Mouse (Mus musculus): Measurements from ENCODE around the gene Lrcol1. TPM values are rescaled to one million over a fixed set of nuclear protein-coding genes. Genes with fewer than 3 reads are reported as not detected.

Lrcol1 gene
- total RNA-seq (2021): not detected

DNA sequence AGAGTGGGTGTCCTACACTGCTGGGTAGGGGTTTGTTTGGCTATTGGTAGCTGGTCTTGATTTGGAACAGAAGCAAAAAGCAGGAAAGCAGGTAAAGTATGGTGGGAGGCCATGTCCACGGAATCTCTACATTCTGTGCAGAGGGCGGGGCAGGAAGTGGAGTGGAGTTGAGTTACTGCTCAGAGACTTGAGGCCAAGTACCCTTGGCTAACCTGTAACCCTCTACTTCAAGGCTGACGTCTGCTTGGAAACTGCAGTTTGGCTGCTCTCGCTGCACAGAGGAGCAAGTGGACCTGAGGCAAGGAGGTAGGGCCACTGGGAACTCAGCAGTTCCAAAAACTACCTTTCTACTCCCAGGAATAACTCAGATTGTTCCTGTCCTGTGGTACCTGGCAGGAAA, at the start of gene Lrcol1:
Lrcol1 (plus strand) TSS at position 207 of the 400 bp plus-strand sequence.
- intact Hi-C loops (cut with DNase I): no loop called here
- DNase-seq: no peak

DNA sequence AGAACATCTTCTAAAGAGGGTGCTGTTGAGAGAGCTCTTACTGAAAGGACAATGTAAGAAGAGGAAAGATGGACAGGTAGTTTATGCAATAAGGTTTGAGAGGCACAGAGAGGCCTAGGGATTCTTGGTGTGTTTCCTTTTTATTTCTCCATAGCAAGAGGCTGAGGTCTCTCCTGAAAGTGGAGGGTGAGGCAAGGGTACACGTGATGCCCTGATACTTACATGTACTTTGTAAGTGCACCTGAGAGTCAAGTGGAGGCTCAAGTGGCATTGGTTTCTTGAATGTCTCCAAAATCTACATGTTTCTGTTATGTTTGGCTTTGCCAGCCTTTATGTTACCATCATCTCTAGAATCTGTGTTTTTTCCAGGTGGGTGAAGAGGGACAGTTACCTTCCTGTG, 47.9 kb upstream of the Lrcol1 start:
- DNase-seq: no peak

DNA sequence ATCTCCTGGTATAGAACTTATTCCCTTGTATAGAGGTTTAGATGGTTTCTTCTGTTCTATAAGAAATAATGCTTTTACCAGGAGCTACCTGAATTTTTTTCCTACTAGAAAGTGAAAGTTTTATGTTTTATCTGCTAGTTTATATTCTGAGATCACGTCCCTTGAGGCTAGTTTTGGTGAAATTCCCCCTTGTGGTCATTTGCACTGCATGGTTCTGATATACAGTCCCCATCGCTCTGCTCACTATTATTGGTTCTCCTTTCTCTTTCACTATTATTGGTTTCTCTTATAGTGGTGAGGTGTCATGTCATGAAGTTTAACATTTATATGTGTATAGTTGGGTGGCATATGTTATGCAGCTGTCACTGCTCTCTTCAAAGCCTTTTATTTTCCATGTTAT, 43.9 kb upstream of the Lrcol1 start:
- intact Hi-C loops (cut with DNase I): no loop called here
- no peak for DNase-seq

More for the DNA sequence above, 47.9 kb upstream of the Lrcol1 start:
- intact Hi-C loops (cut with DNase I): no loop called here

DNA sequence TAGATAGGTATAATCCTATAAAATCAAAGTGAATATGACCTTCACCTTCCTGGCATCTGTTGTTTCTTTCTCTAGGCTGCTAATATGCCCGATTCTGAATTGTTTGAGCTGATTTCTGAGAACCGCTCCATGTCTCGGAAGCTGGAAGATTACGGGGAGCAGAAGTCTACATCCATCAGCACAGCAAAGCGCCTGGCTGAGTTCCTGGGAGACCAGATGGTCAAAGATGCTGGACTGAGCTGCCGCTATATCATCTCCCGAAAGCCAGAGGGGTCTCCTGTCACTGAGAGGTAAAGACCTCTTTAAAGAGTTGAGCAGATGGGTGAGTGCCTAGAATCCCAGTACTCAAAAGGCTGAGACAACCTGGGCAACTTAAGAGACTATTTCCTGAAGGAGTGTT, 35.7 kb upstream of the Lrcol1 start:
- DNase-seq: no peak
- intact Hi-C loops (cut with DNase I): no loop called here

DNA sequence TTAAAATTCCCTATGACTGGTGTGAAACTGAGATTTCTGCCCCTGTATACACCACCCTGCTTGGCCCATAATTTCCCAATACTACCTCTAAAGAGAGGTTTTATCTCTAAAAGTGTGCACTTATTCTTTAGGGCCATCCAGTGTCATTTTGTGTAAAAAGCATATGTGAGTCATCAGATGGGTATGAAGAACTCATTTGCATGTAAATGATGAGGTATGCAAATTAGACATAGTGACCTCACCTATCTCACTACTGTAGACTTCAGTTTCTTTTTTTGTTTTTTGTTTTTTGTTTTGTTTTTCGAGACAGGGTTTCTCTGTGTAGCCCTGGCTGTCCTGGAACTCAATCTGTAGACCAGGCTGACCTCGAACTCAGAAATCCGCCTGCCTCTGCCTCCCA, 31.4 kb upstream of the Lrcol1 start:
- no peak for DNase-seq
- intact Hi-C loops (cut with DNase I): no loop called here

DNA sequence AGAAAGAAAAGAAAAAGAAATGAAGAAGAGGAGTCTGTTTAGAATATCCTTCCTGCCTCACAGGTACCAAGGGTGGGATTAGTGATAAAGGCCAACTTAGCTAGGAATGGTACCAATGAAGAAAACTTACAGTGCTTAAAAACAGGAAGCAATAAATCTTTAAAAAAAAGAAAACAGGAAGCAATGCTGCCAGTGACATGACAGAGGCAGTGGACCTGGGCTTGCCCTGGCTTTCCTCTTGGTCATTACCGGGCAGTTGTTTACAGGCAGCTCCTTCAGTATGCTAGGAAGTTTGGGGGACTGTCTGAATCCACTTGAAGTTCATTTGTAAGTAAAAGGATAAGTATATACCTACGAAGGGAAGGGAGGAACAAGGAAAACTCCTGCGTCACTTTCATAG, 14.0 kb upstream of the Lrcol1 start:
- intact Hi-C loops (cut with DNase I): no loop called here
- no peak for DNase-seq

DNA sequence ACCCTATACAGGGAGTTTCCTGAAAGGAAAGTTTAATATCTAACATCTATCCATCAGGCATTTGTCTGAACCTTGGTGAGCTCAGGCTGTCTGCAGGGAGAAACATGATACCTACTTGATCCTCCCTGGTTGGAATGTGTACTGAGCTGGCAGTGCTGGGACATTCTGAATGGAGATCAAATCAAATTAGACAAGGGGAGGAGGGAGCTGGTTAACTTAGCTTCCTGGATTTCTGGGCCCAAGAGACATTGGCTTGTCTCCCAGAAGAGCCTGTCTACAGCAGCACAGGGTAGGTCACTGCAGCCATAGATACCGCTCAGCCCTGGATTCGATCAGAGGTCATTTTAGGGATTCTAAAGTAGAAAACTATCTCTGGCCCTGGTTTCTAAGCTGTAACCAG, 5.7 kb upstream of the Lrcol1 start:
- intact Hi-C loops (cut with DNase I): no loop called here
- no peak for DNase-seq

DNA sequence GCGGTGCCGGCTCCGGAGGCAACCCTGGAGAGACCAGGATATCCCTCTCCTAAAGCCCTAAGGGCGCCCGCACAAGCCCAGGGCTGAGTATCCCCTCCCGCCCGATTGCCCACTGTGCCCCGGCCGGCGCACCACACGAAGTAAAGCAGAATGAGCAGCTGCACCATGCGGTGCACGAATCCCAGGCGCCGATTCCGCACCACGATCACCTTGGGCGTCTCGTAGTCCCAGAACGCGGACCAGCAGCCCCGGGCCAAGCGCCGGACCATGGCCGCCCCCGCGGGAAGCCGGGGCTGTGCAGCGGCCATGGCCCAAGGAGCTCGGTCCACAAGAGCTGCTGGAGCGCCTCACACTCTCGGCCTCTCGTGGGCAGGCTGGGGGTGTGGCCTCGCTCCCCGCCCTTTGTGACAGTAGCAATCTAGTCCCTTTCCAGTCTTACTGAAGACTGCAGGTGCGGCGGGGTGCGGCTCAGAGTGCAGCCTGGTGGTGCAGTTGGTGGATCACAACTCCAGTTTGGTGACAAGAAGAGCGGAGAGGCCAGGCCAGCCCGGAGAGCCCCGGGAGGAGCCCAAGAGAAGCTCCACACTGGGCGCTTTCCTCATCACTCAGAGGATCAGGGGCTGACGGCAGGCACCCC, 1.8 kb upstream of the Lrcol1 start, which contains the start of gene P2rx2:
P2rx2 (minus strand) TSS at position 565 of the 637 bp plus-strand sequence.
- intact Hi-C loops (cut with DNase I): no loop called here

DNA sequence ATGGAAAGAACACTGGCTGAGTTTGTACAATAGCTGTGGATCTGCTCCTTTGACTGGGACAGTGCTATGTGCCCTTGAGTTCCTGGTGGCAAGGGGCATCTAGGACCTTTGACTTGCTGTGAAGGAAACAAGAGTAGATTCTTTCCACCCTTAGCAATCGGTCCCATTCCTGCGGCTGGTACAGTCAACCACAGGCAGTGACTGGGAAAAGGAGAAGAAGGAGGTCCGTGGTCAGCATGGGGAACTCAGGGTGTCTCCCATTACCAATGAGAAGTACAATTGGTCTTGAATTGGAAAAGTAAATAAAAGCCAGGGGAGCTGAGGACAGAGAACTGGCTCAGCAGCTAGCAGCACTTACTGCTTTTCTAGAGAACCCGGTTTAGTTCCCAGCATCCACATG, 1.0 kb downstream of the Lrcol1 start:
- intact Hi-C loops (cut with DNase I): no loop called here
- DNase-seq: no peak

More for the DNA sequence above, 1.8 kb upstream of the Lrcol1 start, which contains the start of gene P2rx2:
- DNase-seq: peak; percentile 12 to 13

DNA sequence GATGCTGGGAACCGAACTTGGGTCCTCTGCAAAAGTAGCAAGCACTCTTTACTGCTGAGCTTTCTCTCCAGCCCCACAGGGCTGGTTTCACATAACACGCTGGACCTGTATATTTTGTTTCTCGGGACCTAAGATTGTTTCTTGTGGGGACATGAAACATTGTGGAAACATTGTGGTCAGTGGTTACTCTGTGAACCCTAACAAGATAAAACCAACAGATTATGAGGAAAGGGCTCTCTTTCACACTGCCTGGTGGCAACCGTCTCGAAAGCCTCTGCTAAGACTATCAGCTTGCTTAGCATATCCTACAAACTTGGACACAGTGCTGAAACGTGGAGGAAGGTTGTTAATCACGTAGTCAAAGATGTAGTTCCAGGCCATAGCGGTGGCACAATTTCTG, 2.5 kb downstream of the Lrcol1 start:
- DNase-seq: no peak
- intact Hi-C loops (cut with DNase I): no loop called here

DNA sequence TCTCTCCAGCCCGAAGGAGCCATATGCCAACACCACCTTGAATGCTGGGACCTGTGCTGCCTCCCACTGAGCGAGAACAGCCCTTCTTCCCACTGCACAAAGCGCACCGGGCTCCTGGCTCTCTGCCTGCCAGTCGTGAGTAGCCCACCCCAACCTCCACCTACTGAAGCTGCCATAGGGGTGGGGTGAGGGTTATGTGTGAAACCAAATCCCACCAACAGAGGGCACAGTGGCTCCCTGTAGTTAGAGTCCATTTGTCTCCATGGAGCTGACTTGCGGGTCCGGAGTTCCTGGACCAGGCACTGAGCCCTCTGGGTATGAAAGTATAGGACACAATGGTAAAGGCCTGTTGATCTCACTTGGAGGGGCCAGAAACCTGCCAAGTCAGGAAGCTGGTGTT, 10.2 kb downstream of the Lrcol1 start:
- intact Hi-C loops (cut with DNase I): no loop called here
- DNase-seq: no peak

DNA sequence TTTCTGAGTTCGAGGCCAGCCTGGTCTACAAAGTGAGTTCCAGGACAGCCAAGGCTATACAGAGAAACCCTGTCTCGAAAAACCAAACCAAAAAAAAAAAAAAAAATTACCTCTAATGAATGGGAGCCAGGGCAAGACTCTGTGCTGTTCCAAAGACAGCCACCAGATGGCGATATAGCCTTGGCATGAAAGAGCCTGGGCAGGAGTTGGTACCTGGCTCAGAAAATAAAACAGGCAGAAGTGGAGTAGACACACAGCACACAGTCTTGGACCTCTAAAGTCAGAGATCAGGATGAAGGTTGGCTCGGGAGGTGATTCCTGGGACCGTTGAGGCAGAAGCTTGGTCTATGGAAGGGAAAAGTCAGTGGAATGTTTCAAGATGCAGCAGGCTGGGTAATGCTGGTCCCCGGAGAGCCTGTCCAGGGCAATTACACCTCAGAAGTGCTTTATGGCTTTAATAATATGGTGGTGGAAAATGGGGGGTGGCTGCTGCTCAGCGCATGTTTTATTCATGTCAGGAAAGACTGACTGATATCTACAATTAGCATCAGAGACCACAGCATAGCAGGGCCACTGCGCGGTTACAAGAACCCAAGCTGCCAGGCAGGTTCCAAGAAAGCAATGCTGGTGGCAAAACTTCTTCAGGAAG, 13.1 kb downstream of the Lrcol1 start:
- DNase-seq: peak; percentile 77 to 88
- intact Hi-C loops (cut with DNase I): loop anchor here (1.0 kb wide), 2 partner anchors 72 to 279 kb away; no protein-coding TSS in a partner anchor

DNA sequence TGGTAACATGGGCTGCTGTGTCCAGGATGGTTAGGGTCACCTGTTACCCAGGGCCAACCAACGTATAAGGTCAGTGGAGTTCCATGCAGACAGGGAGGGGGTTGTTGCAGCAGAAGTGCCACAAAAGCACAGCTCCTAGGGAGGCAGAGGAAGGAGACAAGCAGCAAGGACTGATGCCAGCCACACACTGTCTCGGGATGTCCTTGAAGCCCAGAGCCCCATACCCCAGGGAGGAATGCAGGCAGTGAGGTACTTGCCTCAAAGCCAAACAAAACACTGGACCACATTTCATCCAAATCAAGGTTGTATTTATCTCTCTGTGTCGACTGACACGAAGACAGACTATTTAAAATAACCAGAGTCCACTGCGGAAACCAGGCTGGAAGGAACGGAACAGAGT, 16.9 kb downstream of the Lrcol1 start:
- DNase-seq: no peak
- intact Hi-C loops (cut with DNase I): no loop called here

DNA sequence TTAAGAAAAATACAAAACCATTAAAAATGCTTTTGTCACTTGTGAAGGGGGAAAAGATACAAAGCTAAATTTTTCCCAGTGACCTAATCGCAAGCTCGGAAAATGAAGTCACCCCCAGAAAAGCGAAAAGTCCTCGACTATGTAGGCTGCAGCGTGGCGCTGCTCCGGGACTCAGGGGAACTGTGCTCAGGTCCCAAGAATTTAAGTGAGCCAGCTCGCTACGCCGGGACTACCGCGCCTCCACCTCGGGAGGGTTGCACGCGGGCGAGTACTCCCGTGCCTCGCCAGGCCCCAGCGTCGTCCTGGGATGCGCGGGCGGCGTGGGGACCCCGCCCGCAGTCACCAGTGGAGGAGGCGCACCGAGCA, 18.3 kb downstream of the Lrcol1 start:
- intact Hi-C loops (cut with DNase I): no loop called here
- no peak for DNase-seq

DNA sequence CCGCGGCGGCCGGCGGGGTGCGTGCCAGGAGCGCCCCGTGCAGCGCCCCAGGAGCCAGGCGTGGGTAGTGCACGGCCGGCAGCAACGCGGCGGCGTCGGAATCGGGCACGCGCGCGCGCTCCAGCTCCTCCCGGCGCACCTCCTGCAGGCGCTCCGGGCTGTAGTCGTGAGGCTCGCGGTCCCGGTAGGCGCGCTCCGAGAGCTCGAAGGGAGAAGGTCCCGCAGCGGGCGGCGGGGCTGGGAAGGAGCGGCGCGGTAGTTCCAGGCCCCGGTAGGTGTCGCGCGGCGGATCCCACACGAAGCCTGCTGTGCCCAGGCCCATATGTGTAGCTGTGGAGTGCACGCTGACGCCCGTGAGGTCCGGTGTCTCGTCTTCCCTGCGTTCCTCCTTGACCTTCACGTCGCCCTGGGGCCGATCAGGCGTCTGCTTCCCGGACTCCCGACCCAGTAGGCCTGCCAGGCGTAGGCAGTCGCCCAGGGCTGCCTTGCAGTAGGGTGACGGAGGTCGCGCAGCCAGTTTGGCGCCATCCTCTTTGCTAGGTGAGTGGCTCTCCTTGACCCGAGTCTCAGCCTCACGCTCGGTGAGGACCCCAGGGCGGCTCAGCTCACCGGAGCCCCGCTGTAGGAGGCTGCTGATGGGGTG, 18.8 kb downstream of the Lrcol1 start:
- intact Hi-C loops (cut with DNase I): no loop called here
- DNase-seq: peak; percentile 73 to 76

DNA sequence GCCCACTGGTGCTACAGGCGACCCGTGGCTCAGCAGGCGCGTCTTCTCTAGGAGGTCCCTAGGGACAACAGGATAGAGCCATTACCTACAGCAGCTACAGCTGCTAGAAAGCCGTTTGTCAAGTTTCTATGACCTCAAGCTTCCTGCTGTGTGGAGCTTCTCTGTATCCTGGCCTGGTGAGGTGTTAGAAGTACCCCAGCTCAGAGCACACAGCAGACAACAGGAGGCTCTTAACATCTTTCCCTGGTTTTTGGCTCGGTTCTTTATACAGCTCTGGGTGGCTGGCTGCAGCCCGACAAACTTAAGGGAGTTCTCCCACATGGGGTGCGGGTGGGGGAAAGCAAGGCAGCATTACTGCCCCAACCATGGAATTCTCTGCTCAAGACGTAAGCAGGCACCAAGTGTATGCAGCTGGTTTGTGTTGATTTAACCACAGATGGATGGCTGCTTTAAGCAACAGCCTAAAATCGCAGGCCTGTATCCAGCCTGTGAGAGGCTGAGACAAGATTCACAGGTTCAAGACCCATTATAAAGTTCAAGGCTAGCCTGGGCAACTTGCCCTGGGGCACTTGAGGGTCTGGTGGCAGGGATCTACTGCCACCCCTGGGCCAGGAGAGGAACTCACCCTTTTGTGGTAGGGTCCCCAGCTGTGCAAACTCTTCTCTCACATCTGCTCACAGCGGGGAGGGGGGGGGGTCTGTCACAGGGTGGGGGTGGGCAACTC, 19.5 kb downstream of the Lrcol1 start:
- no peak for DNase-seq
- intact Hi-C loops (cut with DNase I): no loop called here

DNA sequence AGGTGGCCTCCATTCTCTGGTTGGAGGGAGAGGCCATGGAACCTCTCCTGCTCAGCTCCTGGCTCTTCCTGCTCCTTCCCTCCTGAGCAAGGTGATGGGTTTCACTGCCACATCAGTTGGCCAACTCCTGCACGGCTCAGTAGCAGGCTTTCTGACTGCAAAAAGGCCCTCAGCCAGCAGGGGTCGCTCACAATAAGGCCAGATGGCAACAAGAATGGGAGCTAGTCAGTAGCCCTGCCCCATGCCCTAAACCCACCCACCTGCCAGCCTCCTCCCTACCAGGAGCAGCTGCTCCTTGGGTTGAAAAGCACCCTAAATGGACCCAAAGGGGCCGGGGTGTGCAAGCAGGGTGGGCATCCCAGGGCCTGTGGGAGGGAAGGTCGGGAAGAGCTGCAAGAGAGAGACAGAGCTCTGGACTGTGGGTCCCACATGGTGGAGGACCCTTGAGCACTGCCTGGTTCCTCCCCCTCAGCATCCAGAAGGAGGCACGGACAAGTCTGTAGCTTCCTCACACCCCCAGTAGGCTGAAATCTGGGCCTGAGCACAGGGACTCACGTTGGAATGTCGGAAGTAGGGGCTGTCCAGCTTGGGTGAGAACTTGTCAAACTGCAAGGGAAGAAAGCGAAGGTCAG, 32.4 kb downstream of the Lrcol1 start:
- intact Hi-C loops (cut with DNase I): loop anchor here (2.0 to 5.0 kb wide), 2 partner anchors 52 to 260 kb away; no protein-coding TSS in a partner anchor

DNA sequence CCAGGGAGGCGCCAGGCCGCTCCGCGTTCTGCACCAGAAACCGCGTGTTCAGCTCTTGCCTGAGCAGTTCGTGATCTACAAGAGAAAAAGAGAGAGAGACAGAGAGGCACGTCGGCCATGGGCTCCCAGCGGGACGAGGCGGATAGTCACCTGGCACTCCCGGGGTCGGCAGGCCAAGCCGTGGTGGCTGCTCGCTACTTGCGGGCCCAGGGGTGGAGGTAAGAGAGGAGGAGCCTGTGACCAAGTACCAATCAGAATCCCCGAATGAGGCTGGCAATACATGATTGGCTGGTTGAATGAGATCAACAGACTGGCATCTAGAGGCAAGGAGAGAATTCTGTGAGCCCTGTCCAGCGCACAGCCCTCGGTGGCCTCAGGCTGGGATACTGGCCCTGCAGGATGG, 33.7 kb downstream of the Lrcol1 start:
- no peak for DNase-seq

More for the DNA sequence above, 32.4 kb downstream of the Lrcol1 start:
- DNase-seq: peak; percentile 72 to 79

DNA sequence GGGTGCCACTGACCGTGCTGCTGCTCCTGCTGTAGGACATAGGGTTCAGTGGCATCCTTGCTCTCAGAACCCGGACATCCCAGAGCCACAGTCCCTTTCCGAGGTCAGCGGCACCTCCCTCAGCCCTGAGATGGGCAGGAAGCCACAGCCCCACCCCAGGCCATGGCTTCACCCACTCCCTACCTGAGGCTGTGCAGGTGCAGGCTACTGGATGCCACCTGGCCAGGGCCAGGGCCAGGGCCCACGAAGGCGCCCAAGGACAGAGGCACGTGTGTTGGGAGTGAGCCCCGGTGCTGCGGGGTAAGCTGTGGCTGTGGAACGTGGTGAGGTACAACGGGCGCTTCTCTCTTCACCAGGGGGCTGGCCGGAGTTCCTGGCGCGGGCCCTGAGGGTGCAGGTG, 34.6 kb downstream of the Lrcol1 start:
- intact Hi-C loops (cut with DNase I): loop anchor here (5.0 kb wide), 1 partner anchor 258 kb away; no protein-coding TSS in a partner anchor
- DNase-seq: no peak

More for the DNA sequence above, 33.7 kb downstream of the Lrcol1 start:
- intact Hi-C loops (cut with DNase I): loop anchor here (5.0 kb wide), 1 partner anchor 259 kb away; no protein-coding TSS in a partner anchor

DNA sequence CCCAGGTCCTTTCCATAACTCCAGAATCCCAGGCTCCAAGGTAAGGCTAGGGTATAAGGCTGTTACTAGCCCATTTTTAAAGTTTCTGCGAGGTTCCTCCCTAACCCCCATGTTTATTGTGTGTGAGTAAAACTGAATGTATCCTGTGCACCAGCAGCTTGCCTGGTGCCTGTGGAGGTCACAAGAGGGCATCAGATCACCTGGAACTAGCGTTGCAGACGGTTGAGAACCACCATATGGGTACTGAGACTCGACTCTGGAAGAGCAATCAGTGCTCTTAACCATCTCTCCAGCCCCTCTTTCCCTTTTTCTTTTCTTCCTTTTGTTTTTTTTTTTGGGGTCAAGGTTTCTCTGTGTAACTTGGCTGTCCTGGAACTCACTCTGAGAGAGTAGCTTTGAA, 35.3 kb downstream of the Lrcol1 start:
- intact Hi-C loops (cut with DNase I): loop anchor here (5.0 kb wide), 1 partner anchor 257 kb away; no protein-coding TSS in a partner anchor
- no peak for DNase-seq
